Mouse (Mus musculus): ENCODE data around the gene Bicd2. TPM values are rescaled to one million over a fixed set of nuclear protein-coding genes. Genes with fewer than 3 reads are reported as not detected.
A peak's percentile ranks its signal among the peaks of the same experiment; 100 is the strongest.

Gene Bicd2
- polyA plus RNA-seq, 1 experiment from 2014 or later, result 8.9 TPM

DNA sequence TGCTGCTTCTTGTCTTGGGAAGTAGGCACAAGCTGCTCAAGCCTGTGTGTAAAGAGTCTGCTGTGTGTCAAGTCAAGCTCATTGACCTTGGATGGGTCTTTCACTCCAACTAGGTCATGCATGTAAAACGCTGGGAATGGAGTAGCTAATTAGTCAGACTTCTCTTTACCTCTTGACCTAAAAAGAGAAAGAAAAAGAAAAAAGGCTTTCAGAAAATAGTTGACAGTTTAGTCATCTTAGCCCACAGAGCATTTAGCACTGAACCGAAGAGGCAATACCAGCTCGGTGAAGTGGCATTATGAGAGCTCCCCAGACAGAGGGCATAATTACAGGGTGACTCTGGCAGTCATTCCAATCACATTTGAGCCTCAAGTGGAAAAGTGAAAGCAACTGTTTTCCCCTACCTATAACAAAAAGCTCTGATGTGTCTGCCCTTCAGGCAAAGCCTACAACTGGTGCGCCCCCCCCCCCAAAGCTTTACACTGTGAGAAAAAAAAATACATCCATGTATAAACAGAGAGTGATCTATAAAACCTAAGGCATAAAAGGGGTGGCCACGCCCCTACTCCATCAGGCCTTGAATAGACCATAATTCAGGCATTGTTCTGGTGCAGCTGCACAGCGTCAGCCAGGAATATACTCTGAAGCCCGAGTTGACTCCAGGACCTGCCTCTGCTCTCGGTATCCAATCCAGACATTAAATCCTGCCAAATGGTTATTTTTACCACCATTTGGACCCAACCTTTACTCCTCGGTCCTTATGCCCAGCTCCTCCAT is 24.8 kb upstream of the Bicd2 start:
- H3K27me3 ChIP-seq (replicated peaks; ENCODE audit: control insufficient read depth, insufficient read depth, low read length), result no peaks in the 10 kb centered on the region
- no peak overlapping the region for H3K9ac ChIP-seq (ENCODE audit: low read depth, low read length)
- H3K9me3 ChIP-seq (ENCODE audit: control insufficient read depth), result no peaks in the 10 kb centered on the region
- peaks cover 6% of the 10 kb centered on the region; the same call in 1 of the 2 replicates for H3K4me1 ChIP-seq (replicated peaks; ENCODE audit: control insufficient read depth, insufficient read depth, low read length)
- no peaks in the 10 kb centered on the region for H3K36me3 ChIP-seq (ENCODE audit: control insufficient read depth, insufficient read depth)
- WGBS, result 33% methylated on average over 9 of the region's 9 CpGs
- no peak overlapping the region for H3K4me2 ChIP-seq (replicated peaks; ENCODE audit: low read depth)
- ATAC-seq, result no peak
- no peak for TF ChIP-seq CTCF (IDR thresholded peaks at IDR 0.05; ENCODE audit: low read depth)
- H3K27ac ChIP-seq (ENCODE audit: low read depth, low read length), result no peak overlapping the region
- no peak overlapping the region for H3K4me3 ChIP-seq (ENCODE audit: low read depth, low read length)

DNA sequence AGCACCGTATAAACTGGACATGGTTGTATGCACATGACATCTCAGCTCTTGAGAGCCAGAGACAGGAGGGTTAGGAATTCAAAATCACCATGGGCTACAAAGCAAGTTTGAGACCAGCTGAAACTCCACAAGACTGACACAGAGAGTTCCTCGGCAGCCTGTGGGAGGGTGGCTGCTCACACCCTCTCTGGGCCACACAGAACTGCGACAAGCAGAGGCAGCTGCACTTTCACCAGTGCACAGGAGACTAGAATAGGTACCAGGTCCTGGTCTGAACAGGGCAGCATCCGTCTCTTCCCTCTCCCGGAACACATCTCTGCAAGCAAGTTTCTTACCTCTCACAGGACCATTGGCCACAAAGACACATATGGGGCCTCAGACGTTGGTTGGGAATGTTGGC is 23.9 kb upstream of the Bicd2 start:
- ATAC-seq, result no peak
- Histone ChIP-seq H3K9ac (ENCODE audit: low read depth, low read length) (no peak overlapping the region), H3K27me3 (replicated peaks; ENCODE audit: control insufficient read depth, insufficient read depth, low read length) (no peaks in the 10 kb centered on the region), H3K4me2 (replicated peaks; ENCODE audit: low read depth) (no peak overlapping the region), H3K36me3 (ENCODE audit: control insufficient read depth, insufficient read depth) (no peaks in the 10 kb centered on the region), H3K9me3 (ENCODE audit: control insufficient read depth) (no peaks in the 10 kb centered on the region), H3K4me1 (replicated peaks; ENCODE audit: control insufficient read depth, insufficient read depth, low read length) (peaks cover 6% of the 10 kb centered on the region; the same call in 1 of the 2 replicates), H3K4me3 (ENCODE audit: low read depth, low read length) (no peak overlapping the region), H3K27ac (ENCODE audit: low read depth, low read length) (no peak overlapping the region)
- TF ChIP-seq CTCF (IDR thresholded peaks at IDR 0.05; ENCODE audit: low read depth), result no peak
- WGBS, result 81% methylated on average over 6 of the region's 6 CpGs

DNA sequence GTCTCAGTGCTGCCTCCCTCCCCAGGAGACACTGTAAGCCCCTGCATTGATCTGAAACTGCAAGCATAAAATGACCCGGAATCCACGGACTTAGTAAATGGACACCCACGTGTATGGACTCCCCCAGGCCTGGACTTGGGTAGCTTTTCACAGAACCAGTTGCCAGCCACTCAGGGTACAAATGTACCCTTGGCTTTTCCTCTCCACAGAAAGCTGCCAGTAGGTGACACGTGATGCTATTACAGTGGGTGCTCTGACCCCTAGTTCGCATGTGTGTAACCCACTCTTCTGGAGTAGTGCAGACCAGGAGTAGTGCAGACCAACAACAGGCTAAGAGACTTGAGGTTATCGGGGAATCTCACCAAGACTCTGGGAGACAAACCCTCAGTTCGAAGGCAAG is 23.5 kb upstream of the Bicd2 start:
- no peak overlapping the region for H3K4me3 ChIP-seq (ENCODE audit: low read depth, low read length)
- no peak overlapping the region for H3K4me2 ChIP-seq (replicated peaks; ENCODE audit: low read depth)
- WGBS, result 94% methylated on average over 7 of the region's 7 CpGs
- H3K4me1 ChIP-seq (replicated peaks; ENCODE audit: control insufficient read depth, insufficient read depth, low read length), result peaks cover 6% of the 10 kb centered on the region; the same call in 1 of the 2 replicates
- H3K27ac ChIP-seq (ENCODE audit: low read depth, low read length), result no peak overlapping the region
- no peak for TF ChIP-seq CTCF (IDR thresholded peaks at IDR 0.05; ENCODE audit: low read depth)
- H3K9me3 ChIP-seq (ENCODE audit: control insufficient read depth), result no peaks in the 10 kb centered on the region
- no peaks in the 10 kb centered on the region for H3K27me3 ChIP-seq (replicated peaks; ENCODE audit: control insufficient read depth, insufficient read depth, low read length)
- H3K36me3 ChIP-seq (ENCODE audit: control insufficient read depth, insufficient read depth), result no peaks in the 10 kb centered on the region
- no peak overlapping the region for H3K9ac ChIP-seq (ENCODE audit: low read depth, low read length)
- no peak for ATAC-seq

GRCm38 (mm10) chr13:49320040-49320439 is 21.3 kb upstream of the Bicd2 start, which contains the start of gene Fgd3:
Gene Fgd3, minus strand, starts transcription at chr13:49320311.
- Histone ChIP-seq H3K27me3 (replicated peaks; ENCODE audit: control insufficient read depth, insufficient read depth, low read length) (no peaks in the 10 kb centered on the region), H3K27ac (ENCODE audit: low read depth, low read length) (no peak within 1 kb of the TSS), H3K4me3 (ENCODE audit: low read depth, low read length) (no peak within 1 kb of the TSS), H3K4me2 (replicated peaks; ENCODE audit: low read depth) (peak within 1 kb of the TSS; percentile 30), H3K9me3 (ENCODE audit: control insufficient read depth) (no peaks in the 10 kb centered on the region), H3K9ac (ENCODE audit: low read depth, low read length) (0 out of 2 replicates have a peak within 1 kb of the TSS, but pooled peaks have one; percentile 8), H3K36me3 (ENCODE audit: control insufficient read depth, insufficient read depth) (no peaks in the 10 kb centered on the region), H3K4me1 (replicated peaks; ENCODE audit: control insufficient read depth, insufficient read depth, low read length) (peaks cover 6% of the 10 kb centered on the region; the same call in 1 of the 2 replicates)
- 0 out of 2 replicates have a peak, but pooled peaks have one; percentile 19 for ATAC-seq
- 15% methylated on average over 10 of the region's 10 CpGs for WGBS
- TF ChIP-seq CTCF (IDR thresholded peaks at IDR 0.05; ENCODE audit: low read depth), result no peak

GRCm38 (mm10) chr13:49320514-49320913 is 20.9 kb upstream of the Bicd2 start:
- H3K4me1 ChIP-seq (replicated peaks; ENCODE audit: control insufficient read depth, insufficient read depth, low read length), result peaks cover 6% of the 10 kb centered on the region; the same call in 1 of the 2 replicates
- WGBS, result 81% methylated on average over 1 of the region's 1 CpGs
- no peak for ATAC-seq
- no peaks in the 10 kb centered on the region for H3K9me3 ChIP-seq (ENCODE audit: control insufficient read depth)
- no peaks in the 10 kb centered on the region for H3K36me3 ChIP-seq (ENCODE audit: control insufficient read depth, insufficient read depth)
- no peak overlapping the region for H3K27ac ChIP-seq (ENCODE audit: low read depth, low read length)
- no peak overlapping the region for H3K4me3 ChIP-seq (ENCODE audit: low read depth, low read length)
- H3K9ac ChIP-seq (ENCODE audit: low read depth, low read length), result no peak overlapping the region
- peak overlapping the region; percentile 30; the same call in 1 of the 2 replicates for H3K4me2 ChIP-seq (replicated peaks; ENCODE audit: low read depth)
- no peak for TF ChIP-seq CTCF (IDR thresholded peaks at IDR 0.05; ENCODE audit: low read depth)
- H3K27me3 ChIP-seq (replicated peaks; ENCODE audit: control insufficient read depth, insufficient read depth, low read length), result no peaks in the 10 kb centered on the region

GRCm38 (mm10) chr13:49321452-49321851 is 19.9 kb upstream of the Bicd2 start:
- TF ChIP-seq CTCF (IDR thresholded peaks at IDR 0.05; ENCODE audit: low read depth), result no peak
- no peaks in the 10 kb centered on the region for H3K36me3 ChIP-seq (ENCODE audit: control insufficient read depth, insufficient read depth)
- 83% methylated on average over 3 of the region's 3 CpGs for WGBS

More at GRCm38 (mm10) chr13:49321452-49321851, 19.9 kb upstream of the Bicd2 start:
- no peak for ATAC-seq
- H3K27ac ChIP-seq (ENCODE audit: low read depth, low read length), result no peak overlapping the region
- H3K4me1 ChIP-seq (replicated peaks; ENCODE audit: control insufficient read depth, insufficient read depth, low read length), result peaks cover 6% of the 10 kb centered on the region; the same call in 1 of the 2 replicates
- no peak overlapping the region for H3K4me3 ChIP-seq (ENCODE audit: low read depth, low read length)
- H3K4me2 ChIP-seq (replicated peaks; ENCODE audit: low read depth), result no peak overlapping the region
- no peaks in the 10 kb centered on the region for H3K9me3 ChIP-seq (ENCODE audit: control insufficient read depth)
- no peaks in the 10 kb centered on the region for H3K27me3 ChIP-seq (replicated peaks; ENCODE audit: control insufficient read depth, insufficient read depth, low read length)
- no peak overlapping the region for H3K9ac ChIP-seq (ENCODE audit: low read depth, low read length)

Data from intestine, postnatal 0 days (tissue).